Mouse (Mus musculus): Measurements from ENCODE around the gene Rab20. TPM values are rescaled to one million over a fixed set of nuclear protein-coding genes. Genes with fewer than 3 reads are reported as not detected.
A peak's percentile ranks its signal among the peaks of the same experiment; 100 is the strongest.
"Not testable (repeated sequence)": the region's sequence is repeated elsewhere in the genome, so short reads cannot be mapped to it uniquely, and the experiment has no call there.

Gene Rab20
- polyA plus RNA-seq, 1 experiment from 2014 or later = 0.77 TPM

- Histone ChIP-seq H3K9me3 (replicated peaks; ENCODE audit: control insufficient read depth, low read length, poor library complexity, severe bottlenecking) (no peaks in the 10 kb centered on the region), H3K4me2 (ENCODE audit: low read length) (no peak overlapping the region), H3K27ac (ENCODE audit: low read length) (no peak overlapping the region), H3K36me3 (ENCODE audit: control insufficient read depth, insufficient read depth, low read length) (peaks cover 65% of the 10 kb centered on the region), H3K4me3 (ENCODE audit: low read depth, low read length) (no peak overlapping the region), H3K4me1 (ENCODE audit: control insufficient read depth, insufficient read depth, low read length) (no peaks in the 10 kb centered on the region), H3K9ac (ENCODE audit: low read depth, low read length) (no peak overlapping the region), H3K27me3 (ENCODE audit: control insufficient read depth, insufficient read depth, low read depth, low read length) (no peaks in the 10 kb centered on the region)
- no peak for ATAC-seq
- 79% methylated on average over 10 of the region's 10 CpGs for WGBS
These were observed 30.4 kb upstream of the Rab20 start for GRCm38 (mm10) chr8:11508880-11509279.

GRCm38 (mm10) chr8:11506802-11507201 lies 28.3 kb upstream of the Rab20 start:
- ATAC-seq = no peak
- Histone ChIP-seq H3K4me3 (ENCODE audit: low read depth, low read length) (no peak overlapping the region), H3K27me3 (ENCODE audit: control insufficient read depth, insufficient read depth, low read depth, low read length) (no peaks in the 10 kb centered on the region), H3K4me2 (ENCODE audit: low read length) (no peak overlapping the region), H3K4me1 (ENCODE audit: control insufficient read depth, insufficient read depth, low read length) (no peaks in the 10 kb centered on the region), H3K36me3 (ENCODE audit: control insufficient read depth, insufficient read depth, low read length) (peaks cover 56% of the 10 kb centered on the region), H3K27ac (ENCODE audit: low read length) (no peak overlapping the region), H3K9me3 (replicated peaks; ENCODE audit: control insufficient read depth, low read length, poor library complexity, severe bottlenecking) (no peaks in the 10 kb centered on the region), H3K9ac (ENCODE audit: low read depth, low read length) (no peak overlapping the region)
- WGBS = 76% methylated on average over 6 of the region's 6 CpGs

- H3K4me2 ChIP-seq (ENCODE audit: low read length) = no peak overlapping the region
- no peak overlapping the region for H3K9ac ChIP-seq (ENCODE audit: low read depth, low read length)
- H3K4me1 ChIP-seq (ENCODE audit: control insufficient read depth, insufficient read depth, low read length) = no peaks in the 10 kb centered on the region
- no peak overlapping the region for H3K27ac ChIP-seq (ENCODE audit: low read length)
- no peak for ATAC-seq
- H3K27me3 ChIP-seq (ENCODE audit: control insufficient read depth, insufficient read depth, low read depth, low read length) = no peaks in the 10 kb centered on the region
- H3K36me3 ChIP-seq (ENCODE audit: control insufficient read depth, insufficient read depth, low read length) = peaks cover 50% of the 10 kb centered on the region
- 84% methylated on average over 14 of the region's 14 CpGs for WGBS
- no peak overlapping the region for H3K4me3 ChIP-seq (ENCODE audit: low read depth, low read length)
- no peaks in the 10 kb centered on the region for H3K9me3 ChIP-seq (replicated peaks; ENCODE audit: control insufficient read depth, low read length, poor library complexity, severe bottlenecking)
These were observed 27.6 kb upstream of the Rab20 start for GRCm38 (mm10) chr8:11506074-11506473.

DNA sequence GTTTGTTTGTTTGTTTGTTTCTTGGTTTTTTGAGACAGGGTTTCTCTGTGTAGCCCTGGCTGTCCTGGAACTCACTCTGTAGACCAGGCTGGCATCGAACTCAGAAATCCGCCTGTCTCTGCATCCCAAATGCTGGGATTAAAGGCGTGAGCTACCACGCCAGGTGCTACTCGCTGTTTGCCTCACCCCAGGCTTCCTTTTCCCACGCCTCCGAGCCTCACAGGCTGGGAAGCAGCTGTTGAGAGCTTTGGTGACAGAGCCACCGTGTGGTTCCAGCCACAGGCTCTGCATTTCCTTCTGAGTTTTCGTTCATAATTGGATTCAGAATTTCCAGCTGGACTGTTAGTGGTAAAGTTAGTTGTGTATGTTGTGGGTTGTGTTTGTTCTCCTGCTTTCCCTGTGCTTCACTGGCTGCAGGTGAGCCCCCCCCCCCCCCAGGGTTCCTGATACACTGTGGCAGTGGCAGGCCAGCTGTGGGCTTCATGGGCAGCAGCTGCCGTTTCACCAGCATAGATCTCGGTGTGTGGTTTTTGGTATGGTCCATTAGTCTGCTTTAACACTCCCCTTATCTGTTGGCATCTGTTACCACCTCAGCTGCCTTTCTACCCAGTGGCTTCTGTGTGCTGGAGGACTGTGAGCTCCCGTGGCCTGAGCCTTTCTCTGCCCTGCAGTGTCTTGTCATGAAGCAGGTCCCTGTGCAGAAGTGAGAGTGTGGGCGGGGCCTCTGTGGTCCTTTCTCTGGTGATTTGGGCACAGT lies 25.1 kb upstream of the Rab20 start:
- H3K36me3 ChIP-seq (ENCODE audit: control insufficient read depth, insufficient read depth, low read length) = peaks cover 37% of the 10 kb centered on the region
- no peak overlapping the region for H3K4me3 ChIP-seq (ENCODE audit: low read depth, low read length)
- H3K27me3 ChIP-seq (ENCODE audit: control insufficient read depth, insufficient read depth, low read depth, low read length) = no peaks in the 10 kb centered on the region
- WGBS = 90% methylated on average over 13 of the region's 13 CpGs
- ATAC-seq = no peak
- H3K27ac ChIP-seq (ENCODE audit: low read length) = no peak overlapping the region
- H3K9ac ChIP-seq (ENCODE audit: low read depth, low read length) = no peak overlapping the region
- no peaks in the 10 kb centered on the region; the same call in 1 of the 2 replicates for H3K4me1 ChIP-seq (ENCODE audit: control insufficient read depth, insufficient read depth, low read length)
- H3K9me3 ChIP-seq (replicated peaks; ENCODE audit: control insufficient read depth, low read length, poor library complexity, severe bottlenecking) = no peaks in the 10 kb centered on the region
- H3K4me2 ChIP-seq (ENCODE audit: low read length) = no peak overlapping the region

DNA sequence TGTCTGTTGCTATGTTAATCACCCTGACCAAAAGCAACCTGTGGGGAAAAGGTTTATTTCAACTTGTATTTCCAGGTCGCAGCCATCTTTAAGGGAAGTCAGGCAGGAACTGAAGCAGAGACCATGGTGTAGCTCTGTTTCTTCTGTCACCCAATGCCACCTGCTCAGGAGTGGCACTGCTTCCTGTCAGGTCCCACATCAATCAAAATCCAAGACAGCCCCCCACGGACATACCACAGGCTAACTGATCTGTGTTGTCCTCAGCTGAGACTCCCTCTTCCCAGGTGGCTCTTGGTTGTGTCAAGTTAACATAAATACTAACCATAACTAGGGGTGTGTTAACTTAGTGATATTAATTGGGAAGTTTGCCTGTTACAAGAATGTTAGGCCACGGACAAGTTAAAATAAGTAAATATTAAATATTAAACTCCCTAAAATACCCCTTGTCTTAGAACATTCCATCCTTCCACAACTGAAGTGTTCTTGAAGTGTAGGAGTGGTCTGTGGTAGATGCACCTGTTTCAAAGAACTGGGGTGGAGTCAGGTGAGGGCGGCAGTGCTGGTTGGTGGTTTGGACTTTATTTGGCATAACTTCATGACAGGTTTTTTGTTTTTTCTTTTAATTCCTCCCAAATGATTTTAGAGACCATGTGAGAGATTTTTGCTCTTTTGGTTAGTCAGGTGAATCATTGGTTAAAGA lies 20.4 kb upstream of the Rab20 start:
- H3K4me3 ChIP-seq (ENCODE audit: low read depth, low read length) = no peak overlapping the region; the same call in 1 of the 2 replicates
- peaks cover 15% of the 10 kb centered on the region for H3K4me1 ChIP-seq (ENCODE audit: control insufficient read depth, insufficient read depth, low read length)
- H3K27me3 ChIP-seq (ENCODE audit: control insufficient read depth, insufficient read depth, low read depth, low read length) = peaks cover 3% of the 10 kb centered on the region; the same call in 1 of the 2 replicates
- peaks cover 5% of the 10 kb centered on the region for H3K36me3 ChIP-seq (ENCODE audit: control insufficient read depth, insufficient read depth, low read length)
- H3K9ac ChIP-seq (ENCODE audit: low read depth, low read length) = no peak overlapping the region
- no peaks in the 10 kb centered on the region for H3K9me3 ChIP-seq (replicated peaks; ENCODE audit: control insufficient read depth, low read length, poor library complexity, severe bottlenecking)
- ATAC-seq = no peak
- H3K27ac ChIP-seq (ENCODE audit: low read length) = no peak overlapping the region
- WGBS = 93% methylated on average over 4 of the region's 4 CpGs
- H3K4me2 ChIP-seq (ENCODE audit: low read length) = peak overlapping the region; percentile 67; the same call in 1 of the 2 replicates

- H3K4me2 ChIP-seq (ENCODE audit: low read length) = peak overlapping the region; percentile 67
- H3K27me3 ChIP-seq (ENCODE audit: control insufficient read depth, insufficient read depth, low read depth, low read length) = peaks cover 3% of the 10 kb centered on the region; the same call in 1 of the 2 replicates
- no peaks in the 10 kb centered on the region for H3K36me3 ChIP-seq (ENCODE audit: control insufficient read depth, insufficient read depth, low read length)
- H3K4me1 ChIP-seq (ENCODE audit: control insufficient read depth, insufficient read depth, low read length) = peaks cover 15% of the 10 kb centered on the region
- no peak overlapping the region for H3K27ac ChIP-seq (ENCODE audit: low read length)
- H3K4me3 ChIP-seq (ENCODE audit: low read depth, low read length) = peak overlapping the region; percentile 76
- no peaks in the 10 kb centered on the region for H3K9me3 ChIP-seq (replicated peaks; ENCODE audit: control insufficient read depth, low read length, poor library complexity, severe bottlenecking)
- no peak overlapping the region for H3K9ac ChIP-seq (ENCODE audit: low read depth, low read length)
- ATAC-seq = no peak
- 76% methylated on average over 12 of the region's 12 CpGs for WGBS
These were observed 19.8 kb upstream of the Rab20 start for GRCm38 (mm10) chr8:11498281-11498680.

DNA sequence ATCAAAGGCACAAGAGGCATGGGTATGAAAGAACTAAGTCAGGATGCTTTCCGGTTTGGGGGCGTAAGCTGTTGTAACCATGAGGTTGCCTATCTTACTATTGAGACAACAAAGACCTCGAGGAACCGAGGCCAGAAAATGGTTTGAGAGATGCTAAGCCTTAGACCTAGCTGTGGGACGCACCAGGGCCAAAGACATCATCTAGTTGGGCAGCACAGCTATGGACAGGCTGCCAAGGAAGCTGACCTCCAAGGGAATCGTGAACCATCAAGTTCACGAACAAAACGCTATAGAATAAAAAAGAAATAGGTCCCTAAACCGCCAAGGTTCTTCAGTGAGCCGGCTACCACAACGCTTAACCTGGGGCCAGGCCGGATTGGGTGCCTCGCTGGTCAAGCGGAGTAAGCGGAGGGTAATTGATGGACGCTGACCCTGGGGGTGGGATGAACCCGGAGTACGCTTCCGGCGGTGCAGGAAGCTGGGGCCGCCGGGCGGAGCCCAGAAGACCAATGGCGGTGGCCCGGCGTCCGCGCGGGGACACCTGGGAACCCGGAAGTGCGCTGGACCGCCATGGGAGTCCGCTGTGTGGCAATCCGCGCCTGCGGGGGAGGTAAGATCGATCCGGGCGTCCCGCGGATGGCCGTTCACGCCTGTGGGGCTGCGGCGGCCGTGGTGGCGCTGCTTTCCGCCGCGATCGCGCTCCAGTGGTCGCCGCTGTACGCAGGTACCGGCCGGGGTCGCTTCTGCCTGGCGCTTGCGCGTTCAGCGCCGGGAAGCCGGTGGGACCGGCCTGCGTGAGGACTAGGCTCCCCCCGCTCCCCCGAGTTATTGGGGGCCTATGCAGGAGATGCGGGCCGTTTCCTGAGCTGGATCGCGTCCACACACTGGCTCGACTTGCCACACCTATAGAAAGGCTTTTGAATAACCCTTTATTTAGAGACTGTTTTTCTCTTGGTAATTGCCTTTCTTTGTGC lies 18.8 kb upstream of the Rab20 start, which contains the start of gene Naxd:
Naxd (plus strand) TSS at position 490 of the 974 bp plus-strand sequence.
- H3K9me3 ChIP-seq (replicated peaks; ENCODE audit: control insufficient read depth, low read length, poor library complexity, severe bottlenecking) = no peaks in the 10 kb centered on the region
- peak; percentile 99 for ATAC-seq
- peak within 1 kb of the TSS; percentile 86 for H3K4me2 ChIP-seq (ENCODE audit: low read length)
- no peaks in the 10 kb centered on the region for H3K36me3 ChIP-seq (ENCODE audit: control insufficient read depth, insufficient read depth, low read length)
- peak within 1 kb of the TSS; percentile 76 for H3K4me3 ChIP-seq (ENCODE audit: low read depth, low read length)
- peak within 1 kb of the TSS; percentile 87 for H3K27ac ChIP-seq (ENCODE audit: low read length)
- H3K9ac ChIP-seq (ENCODE audit: low read depth, low read length) = peak within 1 kb of the TSS; percentile 85
- peaks cover 3% of the 10 kb centered on the region; the same call in 1 of the 2 replicates for H3K27me3 ChIP-seq (ENCODE audit: control insufficient read depth, insufficient read depth, low read depth, low read length)
- 3% methylated on average over 68 of the region's 73 CpGs for WGBS
- H3K4me1 ChIP-seq (ENCODE audit: control insufficient read depth, insufficient read depth, low read length) = peaks cover 15% of the 10 kb centered on the region

GRCm38 (mm10) chr8:11492340-11492739 lies 13.8 kb upstream of the Rab20 start:
- H3K9me3 ChIP-seq (replicated peaks; ENCODE audit: control insufficient read depth, low read length, poor library complexity, severe bottlenecking) = not testable (repeated sequence)
- WGBS = 84% methylated on average over 2 of the region's 2 CpGs
- H3K27me3 ChIP-seq (ENCODE audit: control insufficient read depth, insufficient read depth, low read depth, low read length) = peaks cover 11% of the 10 kb centered on the region

More at GRCm38 (mm10) chr8:11492340-11492739, 13.8 kb upstream of the Rab20 start:
- ATAC-seq; H3K4me3 ChIP-seq (ENCODE audit: low read depth, low read length); H3K4me2 ChIP-seq (ENCODE audit: low read length); H3K27ac ChIP-seq (ENCODE audit: low read length); H3K9ac ChIP-seq (ENCODE audit: low read depth, low read length); H3K36me3 ChIP-seq (ENCODE audit: control insufficient read depth, insufficient read depth, low read length); H3K4me1 ChIP-seq (ENCODE audit: control insufficient read depth, insufficient read depth, low read length): not testable (repeated sequence)
